Mouse (Mus musculus): ENCODE data around the gene Hmcn1.

GRCm38 (mm10) chr1:150976263-150976662 is 17.0 kb downstream of the Hmcn1 start:
- TF ChIP-seq POLR2A (IDR thresholded peaks at IDR 0.05; ENCODE audit: extremely low read depth, insufficient read depth, low read length) (no peak), CTCF (IDR thresholded peaks at IDR 0.05; ENCODE audit: low read depth, low read length) (no peak)
